8 mouse cellular contexts compared by ENCODE assay signal in the genomic region with DNA sequence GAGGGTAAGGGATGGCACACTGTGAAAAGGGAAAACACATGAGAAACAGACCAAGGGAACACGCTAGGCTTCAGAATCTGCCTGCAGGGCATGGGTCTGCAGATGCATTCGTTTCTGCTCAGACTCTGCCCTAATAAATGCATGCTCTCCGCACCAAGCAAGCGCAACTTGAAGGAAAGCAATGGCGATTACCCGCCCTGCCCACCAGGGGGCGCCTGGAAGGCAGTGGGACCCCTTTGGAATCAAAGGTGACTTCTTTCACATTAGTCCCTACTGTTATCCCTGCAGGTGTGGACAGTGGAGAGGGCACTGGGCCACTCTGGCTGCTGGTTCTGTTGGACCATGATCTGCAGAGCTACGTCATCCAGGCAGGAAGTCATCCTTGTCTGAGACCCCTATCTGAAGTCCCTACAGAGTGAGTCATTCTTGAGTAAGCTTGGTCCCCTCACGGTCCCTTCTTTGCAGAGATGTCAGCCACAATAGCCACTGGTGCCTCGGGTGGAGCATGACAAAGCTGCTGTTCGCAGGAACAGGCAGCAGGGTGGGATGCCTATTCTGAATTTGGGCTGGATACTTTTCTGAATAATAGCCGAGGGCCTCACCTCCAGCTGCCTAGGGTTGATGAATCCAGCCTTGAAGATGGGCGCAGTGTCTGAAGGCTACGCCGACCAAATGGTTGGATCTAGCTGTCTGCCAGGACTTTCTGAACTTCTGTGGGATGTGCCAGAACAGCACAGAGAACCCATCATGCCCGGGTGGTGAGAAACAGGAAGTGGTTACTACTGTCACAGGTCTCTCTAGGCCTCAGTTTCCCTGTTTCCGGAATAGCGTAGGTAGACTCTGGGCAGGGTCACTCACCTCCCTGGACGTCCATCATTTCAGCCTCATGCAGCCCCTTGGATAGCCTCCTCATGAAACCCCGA. TPM values are rescaled to one million over a fixed set of nuclear protein-coding genes. Genes with fewer than 3 reads are reported as not detected.
DNase-seq lines count a peak whose midpoint lies in the region; ATAC-seq and TF ChIP-seq lines count a peak whose summit lies in the region.

No protein-coding gene starts in this region.

- peak; percentile 98 for TF ChIP-seq CTCF in thymus, adult 2 months (IDR thresholded peaks at IDR 0.05; ENCODE audit: borderline replicate concordance, control insufficient read depth, extremely low read depth, insufficient read depth, low read length, poor library complexity)

- H3K9ac ChIP-seq in liver, embryonic 12.5 days = no peak overlapping the region
- H3K9ac ChIP-seq in embryonic facial prominence, embryonic 11.5 days (replicated peaks; ENCODE audit: low read length) = no peak overlapping the region
- H3K9ac ChIP-seq in intestine, embryonic 15.5 days = no peak overlapping the region

- H3K27ac ChIP-seq in liver, embryonic 12.5 days = no peak overlapping the region
- peak overlapping the region; percentile 67; the same call in 1 of the 2 replicates for H3K27ac ChIP-seq in embryonic facial prominence, embryonic 11.5 days (replicated peaks; ENCODE audit: low read depth, low read length)
- H3K27ac ChIP-seq in intestine, embryonic 15.5 days = peak overlapping the region; percentile 77; the same call in 1 of the 2 replicates
- no peak overlapping the region for H3K27ac ChIP-seq in thymus, adult 2 months (ENCODE audit: control insufficient read depth, insufficient read depth, low read length)

- no peak overlapping the region for H3K4me3 ChIP-seq in liver, embryonic 12.5 days
- no peak overlapping the region for H3K4me3 ChIP-seq in embryonic facial prominence, embryonic 11.5 days (ENCODE audit: low read depth, low read length)
- no peak overlapping the region for H3K4me3 ChIP-seq in intestine, embryonic 15.5 days (replicated peaks)
- no peak overlapping the region for H3K4me3 ChIP-seq in thymus, adult 2 months (ENCODE audit: control insufficient read depth, insufficient read depth, low read length)

- no peaks in the 10 kb centered on the region for H3K9me3 ChIP-seq in liver, embryonic 12.5 days (replicated peaks)
- H3K9me3 ChIP-seq in embryonic facial prominence, embryonic 11.5 days (replicated peaks; ENCODE audit: control insufficient read depth, low read length) = no peaks in the 10 kb centered on the region
- H3K9me3 ChIP-seq in intestine, embryonic 15.5 days = no peaks in the 10 kb centered on the region

- H3K4me1 ChIP-seq in liver, embryonic 12.5 days = peaks cover 24% of the 10 kb centered on the region
- peaks cover 11% of the 10 kb centered on the region for H3K4me1 ChIP-seq in embryonic facial prominence, embryonic 11.5 days (ENCODE audit: control insufficient read depth, insufficient read depth, low read length)
- peaks cover 33% of the 10 kb centered on the region for H3K4me1 ChIP-seq in intestine, embryonic 15.5 days (replicated peaks)
- peaks cover 47% of the 10 kb centered on the region for H3K4me1 ChIP-seq in thymus, adult 2 months (replicated peaks; ENCODE audit: control insufficient read depth, insufficient read depth, low read length)

- 32% methylated on average over 20 of the region's 20 CpGs for WGBS in liver, embryonic 12.5 days (ENCODE audit: insufficient replicate concordance)
- 46% methylated on average over 20 of the region's 20 CpGs for WGBS in embryonic facial prominence, embryonic 11.5 days
- WGBS in intestine, embryonic 15.5 days = 61% methylated on average over 20 of the region's 20 CpGs
- 46% methylated on average over 20 of the region's 20 CpGs for WGBS in thymus, adult 2 months

- TF ChIP-seq POLR2A in thymus, adult 2 months (IDR thresholded peaks at IDR 0.05; ENCODE audit: control insufficient read depth, extremely low read depth, insufficient read depth, low read length, poor library complexity) = no peak

- 0 out of 2 replicates have a peak, but pooled peaks cover 1% of the 10 kb centered on the region for H3K36me3 ChIP-seq in liver, embryonic 12.5 days
- no peaks in the 10 kb centered on the region; the same call in 1 of the 2 replicates for H3K36me3 ChIP-seq in embryonic facial prominence, embryonic 11.5 days (replicated peaks; ENCODE audit: control insufficient read depth, insufficient read depth, low read depth, low read length)
- H3K36me3 ChIP-seq in intestine, embryonic 15.5 days = 0 out of 2 replicates have a peak, but pooled peaks cover 3% of the 10 kb centered on the region
- no peaks in the 10 kb centered on the region for H3K36me3 ChIP-seq in thymus, adult 2 months (ENCODE audit: control insufficient read depth, insufficient read depth, low read length)

- no peak for ATAC-seq in liver, embryonic 12.5 days
- peak; percentile 52 for ATAC-seq in embryonic facial prominence, embryonic 11.5 days (replicated peaks; ENCODE audit: insufficient number of reproducible peaks, low FRiP score, low TSS enrichment, low read depth)
- ATAC-seq in intestine, embryonic 15.5 days = no peak

- DNase-seq in liver (peak; percentile 63), NIH3T3 (ENCODE audit: low read depth) (peak; percentile 63)
- peak; percentile 85 for DNase-seq in embryonic facial prominence, embryonic 11.5 days (ENCODE audit: low spot score)
- peak; percentile 67 for DNase-seq in lung, postnatal 14 days
- DNase-seq in thymus, adult 2 months = peak; percentile 66
- DNase-seq in layer of hippocampus, adult 8-10 months (ENCODE audit: low spot score in 2 of 2) = no peak

- 0 out of 2 replicates have a peak, but pooled peaks cover 5% of the 10 kb centered on the region for H3K27me3 ChIP-seq in liver, embryonic 12.5 days (replicated peaks)
- no peaks in the 10 kb centered on the region for H3K27me3 ChIP-seq in embryonic facial prominence, embryonic 11.5 days (ENCODE audit: control insufficient read depth, insufficient read depth, low read length)
- no peaks in the 10 kb centered on the region for H3K27me3 ChIP-seq in intestine, embryonic 15.5 days (replicated peaks)
- no peaks in the 10 kb centered on the region for H3K27me3 ChIP-seq in thymus, adult 2 months (ENCODE audit: control insufficient read depth, insufficient read depth, low read length)

- no peak overlapping the region for H3K4me2 ChIP-seq in liver, embryonic 12.5 days
- H3K4me2 ChIP-seq in embryonic facial prominence, embryonic 11.5 days (ENCODE audit: low read depth, low read length) = no peak overlapping the region
- no peak overlapping the region for H3K4me2 ChIP-seq in intestine, embryonic 15.5 days (replicated peaks)

RNA-seq across cellular contexts. Expression of a gene that starts 32.5 kb away (rescaled TPM):
- polyA plus RNA-seq in liver, embryonic 12.5 days (2016; fragmentation: Nextera tagmentation; extraction: Ambion mirVana) = 46.8 and 48.4 TPM in 2 replicates
- 40.7 and 43.7 TPM in 2 replicates for polyA plus RNA-seq in embryonic facial prominence, embryonic 11.5 days (2014; fragmentation: Nextera tagmentation; extraction: Ambion mirVana)
- 89.9 and 90.5 TPM in 2 replicates for polyA plus RNA-seq in intestine, embryonic 15.5 days (2015; fragmentation: Nextera tagmentation; extraction: Ambion mirVana)
- polyA plus RNA-seq in thymus, adult 2 months (2012; rRNA removed) = 105 and 108 TPM in 2 replicates
- total RNA-seq in layer of hippocampus, adult 8-10 months (2022) = 10 to 100 TPM; 25.5 to 30.6 (median 27.9) TPM

RNA-seq across cellular contexts. Expression of a gene that starts 42.4 kb away (rescaled TPM):
- polyA plus RNA-seq in liver, embryonic 12.5 days (2016; fragmentation: Nextera tagmentation; extraction: Ambion mirVana) = 6.9 and 7.8 TPM in 2 replicates
- polyA plus RNA-seq in embryonic facial prominence, embryonic 11.5 days (2014; fragmentation: Nextera tagmentation; extraction: Ambion mirVana) = 23.6 and 24.5 TPM in 2 replicates
- polyA plus RNA-seq in intestine, embryonic 15.5 days (2015; fragmentation: Nextera tagmentation; extraction: Ambion mirVana) = 20.6 and 21.0 TPM in 2 replicates
- polyA plus RNA-seq in thymus, adult 2 months (2012; rRNA removed) = 26.2 and 28.9 TPM in 2 replicates
- 10 to 100 TPM; 60.5 to 69.2 (median 63.8) TPM for total RNA-seq in layer of hippocampus, adult 8-10 months (2022)

Comparison
In these comparisons a context has a peak if more than half of its experiments do, and no peak if none do; other contexts are left out.
1. DNase-seq: peak in liver (single experiment), NIH3T3 (single experiment), embryonic facial prominence, embryonic 11.5 days (single experiment), lung, postnatal 14 days (single experiment) and thymus, adult 2 months (single experiment); none in layer of hippocampus, adult 8-10 months (0 of 2).
2. H3K27ac ChIP-seq: peak in embryonic facial prominence, embryonic 11.5 days (single experiment) and intestine, embryonic 15.5 days (single experiment); none in liver, embryonic 12.5 days (single experiment) and thymus, adult 2 months (single experiment).